Mouse (Mus musculus) CH12.LX (cell line): ENCODE measurements at regions not wholly inside any gene's neighbourhood (a gene's known extent, or its start where the extent isn't known, plus 50 kb on each side); places are given as distances from the start of the nearest gene placed in this dataset.

Source experiments
- DNase-seq: peaks from one replicate; pipeline ENCODE4 v3.0.0-alpha.2; 2013; ENCODE audit errors: extremely low read depth
- H3K27ac ChIP-seq: 2 replicates; pipeline ENCODE4 v1.5.1; 2012; ENCODE audit warnings: low read depth, mild to moderate bottlenecking, control low read depth, moderate library complexity; ENCODE audit not compliant: insufficient read depth
- H3K27me3 ChIP-seq: replicated peaks from 2 replicates; pipeline ENCODE3; 2012; ENCODE audit warnings: inconsistent platforms
- H3K36me3 ChIP-seq, 2 experiments: replicated peaks in 1 of 2; 2 replicates each; pipeline versions ENCODE3 to v1.6.1; 2012; ENCODE audit warnings: inconsistent platforms in 1 of 2, low read length in 1 of 2, mild to moderate bottlenecking in 1 of 2, mixed read lengths in 1 of 2, moderate library complexity in 1 of 2; ENCODE audit not compliant: control insufficient read depth in 1 of 2, insufficient read depth in 1 of 2
- H3K4me1 ChIP-seq, 2 experiments: 2 replicates each; pipeline ENCODE4 v1.6.1; 2012; ENCODE audit warnings: inconsistent platforms in 1 of 2, moderate library complexity in 1 of 2; ENCODE audit not compliant: insufficient read depth in 2 of 2, control insufficient read depth in 1 of 2
- H3K4me2 ChIP-seq: 2 replicates; pipeline ENCODE4 v1.6.1; 2012; ENCODE audit warnings: low read depth, mild to moderate bottlenecking, control low read depth; ENCODE audit not compliant: poor library complexity, insufficient read depth, severe bottlenecking
- H3K4me3 ChIP-seq, 3 experiments: fragments of 150-350 bp in 1 of 3; sonication (generic) in 1 of 3; replicated peaks in 1 of 3; 2 replicates each; pipeline versions ENCODE3 to v1.5.1; 2011 to 2012; ENCODE audit warnings: low read depth in 2 of 3, low read length in 2 of 3, mild to moderate bottlenecking in 2 of 3, moderate library complexity in 2 of 3, control low read depth in 1 of 3, improper control_type of control experiment in 1 of 3, inconsistent platforms in 1 of 3, mixed read lengths in 1 of 3; ENCODE audit not compliant: poor library complexity in 1 of 3
- H3K79me2 ChIP-seq: replicated peaks from 2 replicates; pipeline ENCODE4 v1.6.1; 2012; ENCODE audit warnings: mild to moderate bottlenecking, moderate library complexity; ENCODE audit not compliant: control insufficient read depth, poor library complexity, insufficient read depth, severe bottlenecking; ENCODE audit errors: extremely low read depth
- H3K9ac ChIP-seq: 2 replicates; pipeline ENCODE4 v1.6.1; 2012; ENCODE audit warnings: low read depth, mild to moderate bottlenecking, control low read depth, moderate library complexity; ENCODE audit not compliant: insufficient read depth
- H3K9me3 ChIP-seq: replicated peaks from 2 replicates; pipeline ENCODE3; 2012; ENCODE audit warnings: low read length, inconsistent platforms, mixed read lengths
- CTCF ChIP-seq, 2 experiments: IDR thresholded peaks in 1 of 2; conservative IDR thresholded peaks in 1 of 2; 2 replicates each; pipeline ENCODE4 v1.5.1; 2011 to 2012; ENCODE audit warnings: low read depth in 2 of 2, low read length in 2 of 2, improper control_type of control experiment in 1 of 2, inconsistent platforms in 1 of 2, mild to moderate bottlenecking in 1 of 2, moderate library complexity in 1 of 2
- E2F4 ChIP-seq: IDR thresholded peaks from 2 replicates; pipeline ENCODE4 v1.6.1; 2011; ENCODE audit warnings: low read depth, low read length, improper control_type of control experiment; ENCODE audit not compliant: insufficient replicate concordance
- JUN ChIP-seq: IDR thresholded peaks from 2 replicates; pipeline ENCODE4 v1.6.1; 2011; ENCODE audit warnings: low read depth, mild to moderate bottlenecking, low read length, improper control_type of control experiment, moderate library complexity; ENCODE audit not compliant: insufficient read depth
- MAX ChIP-seq: IDR thresholded peaks from 2 replicates; pipeline ENCODE4 v1.6.1; 2011; ENCODE audit warnings: low read length, improper control_type of control experiment
- MEF2A ChIP-seq: IDR thresholded peaks from 2 replicates; pipeline ENCODE4 v1.6.1; 2014; ENCODE audit warnings: low read depth, mild to moderate bottlenecking, inconsistent platforms, low read length, improper control_type of control experiment, borderline replicate concordance
- MXI1 ChIP-seq: IDR thresholded peaks from 2 replicates; pipeline ENCODE4 v1.6.1; 2011; ENCODE audit warnings: mild to moderate bottlenecking, low read depth, low read length, improper control_type of control experiment
- NELFE ChIP-seq: IDR thresholded peaks from 2 replicates; pipeline ENCODE4 v1.6.1; 2011; ENCODE audit warnings: low read depth, low read length, improper control_type of control experiment
- PAX5 ChIP-seq: IDR thresholded peaks from 2 replicates; pipeline ENCODE4 v1.6.1; 2012; ENCODE audit warnings: low read length, inconsistent platforms, mixed read lengths
- SIN3A ChIP-seq: IDR thresholded peaks from 2 replicates; pipeline ENCODE4 v1.6.1; 2012; ENCODE audit warnings: low read length, improper control_type of control experiment, inconsistent platforms
- SMC3 ChIP-seq: IDR thresholded peaks from 2 replicates; pipeline ENCODE4 v1.6.1; 2011; ENCODE audit warnings: low read depth, low read length, improper control_type of control experiment
- TBP ChIP-seq: conservative IDR thresholded peaks from 2 replicates; pipeline ENCODE4 v1.6.1; 2011; ENCODE audit warnings: low read depth, low read length, improper control_type of control experiment
- TCF12 ChIP-seq: IDR thresholded peaks from 2 replicates; pipeline ENCODE4 v1.6.1; 2014; ENCODE audit warnings: low read depth, mild to moderate bottlenecking, inconsistent platforms, low read length, improper control_type of control experiment
- ZC3H11A ChIP-seq: IDR thresholded peaks from 2 replicates; pipeline ENCODE4 v1.6.1; 2012; ENCODE audit warnings: low read depth, mild to moderate bottlenecking, inconsistent platforms, low read length, improper control_type of control experiment
- ZKSCAN1 ChIP-seq: IDR thresholded peaks from 2 replicates; pipeline ENCODE4 v1.6.1; 2012; ENCODE audit warnings: low read depth, inconsistent platforms, low read length, improper control_type of control experiment, borderline replicate concordance
- dilution Hi-C: fragments of 300-500 bp; cut with MboI; formaldehyde crosslinking; loops from 2 replicates; pipeline ENCODE4 v1.14.3; 2020; ENCODE audit warnings: low sequenced_read_pairs; ENCODE audit not compliant: extremely low pct_unique_long_range_greater_than_20kb, extremely low pct_ligation_motif_present
- in situ Hi-C: fragments of 300-500 bp; cut with MboI; formaldehyde crosslinking; loops from 3 replicates; pipeline ENCODE4 v1.14.3; 2019; ENCODE audit warnings: low sequenced_read_pairs, low pct_ligation_motif_present, low pct_unique_long_range_greater_than_20kb, mixed read lengths

- DNase-seq: no peak
- no peak overlapping the region for H3K4me3 ChIP-seq
- peaks cover 0 to 7% of the 10 kb centered on the region in 2 experiments; a peak in 2 of 4 replicates for H3K4me1 ChIP-seq
- H3K4me2 ChIP-seq: no peak overlapping the region
- dilution Hi-C loops (no loop called here), in situ Hi-C loops (no loop called here)
- peaks cover 2% of the 10 kb centered on the region for H3K9me3 ChIP-seq
- peaks cover 81% of the 10 kb centered on the region for H3K27me3 ChIP-seq
- H3K79me2 ChIP-seq: no peaks in the 10 kb centered on the region
- H3K9ac ChIP-seq: no peak overlapping the region
- no peak for TF ChIP-seq SMC3
- no peak for TF ChIP-seq MAX
- no peak for TF ChIP-seq TBP
- TF ChIP-seq JUN: no peak
- TF ChIP-seq ZC3H11A: no peak
- TF ChIP-seq TCF12: no peak
- no peak for TF ChIP-seq NELFE
- no peak for TF ChIP-seq MXI1
- TF ChIP-seq SIN3A: no peak
- no peak for TF ChIP-seq PAX5
- no peak for TF ChIP-seq ZKSCAN1
- no peak for TF ChIP-seq E2F4
- no peak overlapping the region for H3K27ac ChIP-seq
- H3K36me3 ChIP-seq: no peaks in the 10 kb centered on the region
Observed at GRCm38 (mm10) chr12:112330557-112330956, 158.7 kb upstream of the A530016L24Rik start.

DNA sequence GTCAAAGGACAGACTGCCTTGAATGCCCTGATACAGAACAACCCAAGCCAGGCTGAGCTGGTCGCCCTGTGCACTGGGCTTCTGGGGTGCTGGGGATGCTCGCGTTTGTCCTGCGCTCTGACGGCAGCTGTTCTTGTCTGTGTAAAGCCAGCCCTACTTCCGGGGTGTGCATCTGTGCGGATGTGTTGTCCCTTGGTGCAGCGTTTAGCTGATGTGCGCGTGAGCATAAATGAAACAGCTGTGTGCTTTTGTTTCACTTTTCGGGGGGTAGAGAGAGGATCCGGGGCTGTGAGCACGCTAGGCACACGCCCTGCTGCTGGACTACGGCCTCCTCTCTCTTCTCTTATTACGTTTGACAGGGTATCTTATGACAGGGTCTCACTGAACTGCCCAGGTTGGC is 158.2 kb upstream of the A530016L24Rik start:
- Histone ChIP-seq H3K4me1 (peaks cover 4 to 12% of the 10 kb centered on the region in 2 experiments), H3K27me3 (peaks cover 84% of the 10 kb centered on the region), H3K36me3 (no peaks in the 10 kb centered on the region), H3K79me2 (no peaks in the 10 kb centered on the region), H3K4me3 (no peak overlapping the region), H3K9me3 (peaks cover under 1% of the 10 kb centered on the region), H3K9ac (no peak overlapping the region), H3K27ac (no peak overlapping the region), H3K4me2 (no peak overlapping the region)
- no peak for DNase-seq
- in situ Hi-C loops: no loop called here
- dilution Hi-C loops: no loop called here
- no peak for TF ChIP-seq E2F4
- no peak for TF ChIP-seq CTCF (conservative IDR thresholded peaks at IDR 0.05 in 1 of 2, IDR thresholded peaks at IDR 0.05 in 1 of 2; ENCODE audit: low read depth in 2 of 2, low read length in 2 of 2)
- TF ChIP-seq MEF2A: no peak
